7 mouse cellular contexts compared by ENCODE assay signal in the genomic region with DNA sequence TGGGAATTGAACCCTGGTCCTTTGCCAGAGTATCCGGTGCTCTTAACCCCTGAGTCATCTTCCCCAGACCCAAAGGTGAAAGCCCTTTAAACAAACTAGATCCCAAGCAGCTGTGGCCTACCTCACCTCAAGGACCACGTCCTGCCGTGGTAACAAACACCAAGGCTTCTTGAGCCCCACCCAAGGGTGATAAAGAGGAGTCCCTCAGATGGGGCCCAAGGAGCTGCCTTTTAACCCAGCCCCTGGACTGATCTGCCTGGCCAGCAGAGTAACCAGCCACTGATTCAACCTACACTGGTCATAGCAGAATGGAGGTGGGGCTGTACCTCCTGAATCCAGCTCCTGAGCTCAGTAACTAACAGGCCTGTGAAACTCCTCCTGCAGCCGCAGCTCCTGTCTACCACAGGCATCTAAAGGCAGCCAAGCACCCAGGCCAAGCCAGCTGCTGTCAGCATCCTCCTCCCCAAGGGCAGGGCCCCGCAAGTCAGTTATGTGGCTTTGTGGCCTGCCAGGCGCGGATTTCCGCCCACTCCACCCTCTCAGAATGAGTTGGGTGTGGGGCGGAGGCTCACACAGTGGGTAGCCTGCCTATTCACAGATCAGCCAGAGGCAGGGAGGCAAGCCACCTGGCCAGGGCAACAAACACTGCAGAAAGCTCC. TPM values are rescaled to one million over a fixed set of nuclear protein-coding genes. Genes with fewer than 3 reads are reported as not detected.
DNase-seq lines count a peak whose midpoint lies in the region; ATAC-seq and TF ChIP-seq lines count a peak whose summit lies in the region.

No protein-coding gene starts in this region.

- DNase-seq in 416B (ENCODE audit: low read depth): peak; percentile 93
- peak; percentile 71 for DNase-seq in CH12.LX (ENCODE audit: extremely low read depth)
- no peak for DNase-seq in hindbrain, postnatal 0 days (ENCODE audit: low spot score)
- DNase-seq in lung, postnatal 36 days: peak; percentile 48
- no peak for DNase-seq in layer of hippocampus, adult 9-11 months

- H3K27me3 ChIP-seq in CH12.LX (replicated peaks): peaks cover 34% of the 10 kb centered on the region
- H3K27me3 ChIP-seq in forebrain, embryonic 12.5 days: no peaks in the 10 kb centered on the region
- H3K27me3 ChIP-seq in hindbrain, postnatal 0 days (ENCODE audit: insufficient read depth, low read length): no peaks in the 10 kb centered on the region
- no peaks in the 10 kb centered on the region for H3K27me3 ChIP-seq in stomach, embryonic 14.5 days (ENCODE audit: control insufficient read depth, insufficient read depth, low read length)

- no peaks in the 10 kb centered on the region for H3K36me3 ChIP-seq in CH12.LX (replicated peaks in 1 of 2; ENCODE audit: control insufficient read depth in 1 of 2, insufficient read depth in 1 of 2, low read length in 1 of 2)
- no peaks in the 10 kb centered on the region for H3K36me3 ChIP-seq in forebrain, embryonic 12.5 days (replicated peaks)
- H3K36me3 ChIP-seq in hindbrain, postnatal 0 days (ENCODE audit: insufficient read depth, low read length): no peaks in the 10 kb centered on the region
- no peaks in the 10 kb centered on the region for H3K36me3 ChIP-seq in stomach, embryonic 14.5 days (ENCODE audit: control insufficient read depth, insufficient read depth, low read length)

- no peak overlapping the region for H3K27ac ChIP-seq in CH12.LX (ENCODE audit: insufficient read depth, low read depth)
- H3K27ac ChIP-seq in forebrain, embryonic 12.5 days: peak overlapping the region; percentile 42; the same call in 1 of the 2 replicates
- peak overlapping the region; percentile 51 for H3K27ac ChIP-seq in hindbrain, postnatal 0 days
- H3K27ac ChIP-seq in stomach, embryonic 14.5 days (ENCODE audit: low read length): no peak overlapping the region

- dilution Hi-C loops in CH12.LX (cut with MboI; ENCODE audit: extremely low pct_ligation_motif_present, extremely low pct_unique_long_range_greater_than_20kb, low sequenced_read_pairs): no loop called here

- TF ChIP-seq RAD21 in CH12.LX (IDR thresholded peaks at IDR 0.05; ENCODE audit: low read depth, low read length): no peak; the same call in 1 of the 2 replicates

- no peak overlapping the region for H3K4me3 ChIP-seq in CH12.LX (replicated peaks in 1 of 3; ENCODE audit: low read depth in 2 of 3, low read length in 2 of 3, poor library complexity in 1 of 3)
- no peak overlapping the region for H3K4me3 ChIP-seq in forebrain, embryonic 12.5 days (replicated peaks)
- no peak overlapping the region for H3K4me3 ChIP-seq in hindbrain, postnatal 0 days (ENCODE audit: low read length)
- no peak overlapping the region for H3K4me3 ChIP-seq in stomach, embryonic 14.5 days (ENCODE audit: low read depth, low read length)

- peak; percentile 50; the same call in 1 of the 2 replicates for TF ChIP-seq EP300 in CH12.LX (IDR thresholded peaks at IDR 0.05; ENCODE audit: low read length)

- no peak for ATAC-seq in forebrain, embryonic 12.5 days (ENCODE audit: low FRiP score)
- ATAC-seq in hindbrain, postnatal 0 days: no peak
- peak; percentile 40; the same call in 1 of the 2 replicates for ATAC-seq in stomach, embryonic 14.5 days (ENCODE audit: insufficient number of reproducible peaks, insufficient read depth, low FRiP score, low read depth)

- H3K4me2 ChIP-seq in CH12.LX (ENCODE audit: insufficient read depth, low read depth, poor library complexity, severe bottlenecking): no peak overlapping the region
- no peak overlapping the region for H3K4me2 ChIP-seq in forebrain, embryonic 12.5 days
- no peak overlapping the region for H3K4me2 ChIP-seq in hindbrain, postnatal 0 days (ENCODE audit: low read depth, low read length)
- H3K4me2 ChIP-seq in stomach, embryonic 14.5 days (replicated peaks; ENCODE audit: low read depth, low read length): no peak overlapping the region

- in situ Hi-C loops in CH12.LX (cut with MboI; ENCODE audit: low pct_ligation_motif_present, low pct_unique_long_range_greater_than_20kb, low sequenced_read_pairs): no loop called here

- H3K9ac ChIP-seq in CH12.LX (ENCODE audit: insufficient read depth, low read depth): no peak overlapping the region
- H3K9ac ChIP-seq in forebrain, embryonic 12.5 days: no peak overlapping the region
- no peak overlapping the region for H3K9ac ChIP-seq in hindbrain, postnatal 0 days (replicated peaks; ENCODE audit: low read length)
- H3K9ac ChIP-seq in stomach, embryonic 14.5 days (replicated peaks; ENCODE audit: low read depth, low read length): no peak overlapping the region

- H3K9me3 ChIP-seq in CH12.LX (replicated peaks; ENCODE audit: low read length): no peaks in the 10 kb centered on the region
- H3K9me3 ChIP-seq in forebrain, embryonic 12.5 days: no peaks in the 10 kb centered on the region
- no peaks in the 10 kb centered on the region for H3K9me3 ChIP-seq in hindbrain, postnatal 0 days (ENCODE audit: low read length)
- H3K9me3 ChIP-seq in stomach, embryonic 14.5 days (ENCODE audit: control insufficient read depth, low read depth, low read length): no peaks in the 10 kb centered on the region

- no peaks in the 10 kb centered on the region for H3K79me2 ChIP-seq in CH12.LX (replicated peaks; ENCODE audit: control insufficient read depth, extremely low read depth, insufficient read depth, poor library complexity, severe bottlenecking)

- WGBS in forebrain, embryonic 12.5 days: 43% methylated on average over 9 of the region's 9 CpGs
- 45% methylated on average over 9 of the region's 9 CpGs for WGBS in hindbrain, postnatal 0 days
- WGBS in stomach, embryonic 14.5 days: 36% methylated on average over 9 of the region's 9 CpGs

- no peak for TF ChIP-seq POLR2A in CH12.LX (IDR thresholded peaks at IDR 0.05; ENCODE audit: low read depth, low read length)

- TF ChIP-seq CTCF in CH12.LX (conservative IDR thresholded peaks at IDR 0.05 in 1 of 2, IDR thresholded peaks at IDR 0.05 in 1 of 2; ENCODE audit: low read depth in 2 of 2, low read length in 2 of 2): no peak
- no peak for TF ChIP-seq CTCF in hindbrain, postnatal 0 days (IDR thresholded peaks at IDR 0.05; ENCODE audit: low read depth)

- peaks cover 12 to 22% of the 10 kb centered on the region in 2 experiments for H3K4me1 ChIP-seq in CH12.LX (ENCODE audit: control insufficient read depth in 1 of 2, insufficient read depth in 2 of 2)
- peaks cover 18% of the 10 kb centered on the region for H3K4me1 ChIP-seq in forebrain, embryonic 12.5 days
- peaks cover 14% of the 10 kb centered on the region; the same call in 1 of the 2 replicates for H3K4me1 ChIP-seq in hindbrain, postnatal 0 days (ENCODE audit: insufficient read depth, low read length)
- peaks cover 8% of the 10 kb centered on the region; the same call in 1 of the 2 replicates for H3K4me1 ChIP-seq in stomach, embryonic 14.5 days (ENCODE audit: control insufficient read depth, insufficient read depth, low read length)

TF ChIP-seq in CH12.LX, 34 proteins besides CTCF, POLR2A, EP300 and RAD21 (continues in another document):
- TF ChIP-seq ZKSCAN1 (IDR thresholded peaks at IDR 0.05; ENCODE audit: borderline replicate concordance, low read depth, low read length) (no peak), JUN (IDR thresholded peaks at IDR 0.05; ENCODE audit: insufficient read depth, low read depth, low read length) (no peak), MAFK (IDR thresholded peaks at IDR 0.05; ENCODE audit: insufficient replicate concordance, low read length) (0 out of 2 replicates have a peak, but pooled peaks have one; percentile 17), USF2 (conservative IDR thresholded peaks at IDR 0.05; ENCODE audit: low read depth, low read length) (no peak), NELFE (IDR thresholded peaks at IDR 0.05; ENCODE audit: low read depth, low read length) (no peak), CHD2 (IDR thresholded peaks at IDR 0.05; ENCODE audit: low read length) (peak; percentile 56; the same call in 1 of the 2 replicates), IRF4 (IDR thresholded peaks at IDR 0.05; ENCODE audit: low read depth, low read length) (peak; percentile 70), TBP (conservative IDR thresholded peaks at IDR 0.05; ENCODE audit: low read depth, low read length) (no peak), MYC (IDR thresholded peaks at IDR 0.05; ENCODE audit: low read depth, low read length) (no peak), E2F4 (IDR thresholded peaks at IDR 0.05; ENCODE audit: insufficient replicate concordance, low read depth, low read length) (no peak), MEF2A (IDR thresholded peaks at IDR 0.05; ENCODE audit: borderline replicate concordance, low read depth, low read length) (peak; percentile 16; the same call in 1 of the 2 replicates), NRF1 (IDR thresholded peaks at IDR 0.05; ENCODE audit: low read depth, low read length) (no peak), UBTF (IDR thresholded peaks at IDR 0.05; ENCODE audit: low read depth, low read length) (no peak), ELF1 (IDR thresholded peaks at IDR 0.05; ENCODE audit: low read depth, low read length) (no peak), ZC3H11A (IDR thresholded peaks at IDR 0.05; ENCODE audit: low read depth, low read length) (no peak), SMC3 (IDR thresholded peaks at IDR 0.05; ENCODE audit: low read depth, low read length) (no peak), RCOR1 (conservative IDR thresholded peaks at IDR 0.05; ENCODE audit: low read depth, low read length) (no peak), USF1 (IDR thresholded peaks at IDR 0.05; ENCODE audit: low read depth, low read length) (no peak), ETS1 (conservative IDR thresholded peaks at IDR 0.05; ENCODE audit: low read depth, low read length) (0 out of 2 replicates have a peak, but pooled peaks have one; percentile 15), HCFC1 (IDR thresholded peaks at IDR 0.05; ENCODE audit: low read depth, low read length) (no peak), BHLHE40 (IDR thresholded peaks at IDR 0.05; ENCODE audit: low read depth, low read length) (no peak), MAZ (IDR thresholded peaks at IDR 0.05; ENCODE audit: low read depth, low read length) (no peak), KAT2A (IDR thresholded peaks at IDR 0.05; ENCODE audit: insufficient replicate concordance, low read length) (no peak), MXI1 (IDR thresholded peaks at IDR 0.05; ENCODE audit: low read depth, low read length) (no peak), POLR2AphosphoS2 (IDR thresholded peaks at IDR 0.05; ENCODE audit: low read depth, low read length) (no peak), GABPA (IDR thresholded peaks at IDR 0.05; ENCODE audit: insufficient replicate concordance, low read depth, low read length) (no peak)

RNA-seq across cellular contexts. Expression of gene Rap1gap2, which starts 54.9 kb away (rescaled TPM):
- total RNA-seq in CH12.LX (2012; rRNA removed): 74.6 and 79.8 TPM in 2 replicates
- 53.8 and 55.4 TPM in 2 replicates for total RNA-seq in CH12.LX (2014; rRNA removed)
- 69.8 and 76.6 TPM in 2 replicates for polyA plus RNA-seq in CH12.LX (2012; ENCODE audit: insufficient read length, low read depth)
- 4.1 and 4.4 TPM in 2 replicates for polyA plus RNA-seq in forebrain, embryonic 12.5 days (2016; fragmentation: Nextera tagmentation; extraction: Ambion mirVana)
- 48.5 and 55.5 TPM in 2 replicates for total RNA-seq in hindbrain, postnatal 0 days (2014; rRNA removed)
- polyA plus RNA-seq in hindbrain, postnatal 0 days (2015; fragmentation: Nextera tagmentation; extraction: Ambion mirVana): 9.9 and 11.1 TPM in 2 replicates
- polyA plus RNA-seq in stomach, embryonic 14.5 days (2014; fragmentation: Nextera tagmentation; extraction: Ambion mirVana): 5.6 and 6.6 TPM in 2 replicates

Comparison
In these comparisons a context has a peak if more than half of its experiments do, and no peak if none do; other contexts are left out.
1. DNase-seq: peak in 416B (single experiment), CH12.LX (single experiment) and lung, postnatal 36 days (single experiment); none in hindbrain, postnatal 0 days (single experiment) and layer of hippocampus, adult 9-11 months (single experiment).
2. H3K27ac ChIP-seq: peak in forebrain, embryonic 12.5 days (single experiment) and hindbrain, postnatal 0 days (single experiment); none in CH12.LX (single experiment) and stomach, embryonic 14.5 days (single experiment).